Comparison of ENCODE assay signal across 8 mouse cellular contexts in genomic region chr1:39193862-39194675, GRCm38 (mm10). TPM values are rescaled to one million over a fixed set of nuclear protein-coding genes. Genes with fewer than 3 reads are reported as not detected.
DNase-seq lines count a peak whose midpoint lies in the region; ATAC-seq and TF ChIP-seq lines count a peak whose summit lies in the region.

No protein-coding gene starts in this region.

- peaks cover 49% of the 10 kb centered on the region for H3K4me1 ChIP-seq in E14TG2a.4 (replicated peaks; ENCODE audit: low read depth, low read length)
- H3K4me1 ChIP-seq in embryonic facial prominence, embryonic 10.5 days = peaks cover 31% of the 10 kb centered on the region
- peaks cover 24% of the 10 kb centered on the region for H3K4me1 ChIP-seq in heart, postnatal 0 days (ENCODE audit: control insufficient read depth, insufficient read depth)

- H3K27me3 ChIP-seq in E14TG2a.4 (ENCODE audit: insufficient read depth, low read length) = peaks cover 62% of the 10 kb centered on the region
- peaks cover 79% of the 10 kb centered on the region for H3K27me3 ChIP-seq in embryonic facial prominence, embryonic 10.5 days (replicated peaks; ENCODE audit: low read depth, poor library complexity, severe bottlenecking)
- no peaks in the 10 kb centered on the region for H3K27me3 ChIP-seq in heart, postnatal 0 days (ENCODE audit: control insufficient read depth, insufficient read depth, low read length)

- peak overlapping the region; percentile 75 for H3K9ac ChIP-seq in heart, postnatal 0 days (replicated peaks; ENCODE audit: low read depth, low read length)

- no peaks in the 10 kb centered on the region for H3K36me3 ChIP-seq in E14TG2a.4 (ENCODE audit: insufficient read depth, low read length)
- H3K36me3 ChIP-seq in embryonic facial prominence, embryonic 10.5 days (replicated peaks) = no peaks in the 10 kb centered on the region
- H3K36me3 ChIP-seq in heart, postnatal 0 days (replicated peaks; ENCODE audit: control insufficient read depth, insufficient read depth, low read length) = no peaks in the 10 kb centered on the region

- H3K4me2 ChIP-seq in heart, postnatal 0 days (ENCODE audit: low read depth, low read length) = peak overlapping the region; percentile 97

- peak overlapping the region; percentile 66 for H3K27ac ChIP-seq in embryonic facial prominence, embryonic 10.5 days (replicated peaks)
- H3K27ac ChIP-seq in heart, postnatal 0 days (ENCODE audit: low read depth) = peak overlapping the region; percentile 82

- no peaks in the 10 kb centered on the region for H3K9me3 ChIP-seq in E14TG2a.4 (ENCODE audit: low read length)
- no peaks in the 10 kb centered on the region for H3K9me3 ChIP-seq in embryonic facial prominence, embryonic 10.5 days
- H3K9me3 ChIP-seq in heart, postnatal 0 days (replicated peaks; ENCODE audit: control insufficient read depth, low read length) = no peaks in the 10 kb centered on the region

- WGBS in embryonic facial prominence, embryonic 10.5 days = under 1% methylated on average over 76 of the region's 76 CpGs
- WGBS in heart, postnatal 0 days = under 1% methylated on average over 60 of the region's 76 CpGs

- TF ChIP-seq CTCF in E14TG2a.4 (conservative IDR thresholded peaks at IDR 0.05; ENCODE audit: low read length) = no peak
- no peak for TF ChIP-seq CTCF in heart, postnatal 0 days (IDR thresholded peaks at IDR 0.05; ENCODE audit: low read depth)

- no peak for TF ChIP-seq EP300 in heart, postnatal 0 days (IDR thresholded peaks at IDR 0.05; ENCODE audit: low read depth)

- peak; percentile 48 to 51 for DNase-seq in adrenal gland, adult 18-20 months (ENCODE audit: low spot score in 2 of 2)
- DNase-seq in embryonic facial prominence, embryonic 10.5 days (ENCODE audit: low spot score) = peak; percentile 67
- peak; percentile 29 for DNase-seq in heart, postnatal 0 days (ENCODE audit: low spot score)
- DNase-seq in layer of hippocampus, adult 9-11 months = peak; percentile 28
- DNase-seq in lung, postnatal 4 days = peak; percentile 53 to 67
- DNase-seq in right cerebral cortex, postnatal 4 days = peak; percentile 61
- DNase-seq in c-Kit-positive CD71-positive TER-119-positive erythroid progenitor cells, embryonic 14.5 days (ENCODE audit: low spot score) = no peak

- peak; percentile 82 for ATAC-seq in heart, postnatal 0 days (ENCODE audit: insufficient read depth, low read depth)

- peak overlapping the region; percentile 84 for H3K4me3 ChIP-seq in E14TG2a.4 (replicated peaks; ENCODE audit: low read length)
- peak overlapping the region; percentile 77 for H3K4me3 ChIP-seq in embryonic facial prominence, embryonic 10.5 days
- H3K4me3 ChIP-seq in heart, postnatal 0 days (ENCODE audit: low read depth, low read length) = peak overlapping the region; percentile 68

RNA-seq across cellular contexts. Expression of gene Npas2, which starts 0.5 kb away (rescaled TPM):
- 10 to 100 TPM in 1 of 2 experiments, 1 to 10 TPM in 1; 6.1 to 11.9 TPM for total RNA-seq in adrenal gland, adult 18-20 months (2021)
- polyA plus RNA-seq in embryonic facial prominence, embryonic 10.5 days (2016; fragmentation: Nextera tagmentation; extraction: Ambion mirVana) = 0.11 and 0.12 TPM in 2 replicates
- total RNA-seq in heart, postnatal 0 days (2014; rRNA removed; ENCODE audit: low replicate concordance) = 3.7 and 6.2 TPM in 2 replicates
- polyA plus RNA-seq in heart, postnatal 0 days (2015; fragmentation: Nextera tagmentation; extraction: Ambion mirVana) = 2.9 and 3.5 TPM in 2 replicates
